ENCODE assay signal across 13 mouse cellular contexts in the genomic region with DNA sequence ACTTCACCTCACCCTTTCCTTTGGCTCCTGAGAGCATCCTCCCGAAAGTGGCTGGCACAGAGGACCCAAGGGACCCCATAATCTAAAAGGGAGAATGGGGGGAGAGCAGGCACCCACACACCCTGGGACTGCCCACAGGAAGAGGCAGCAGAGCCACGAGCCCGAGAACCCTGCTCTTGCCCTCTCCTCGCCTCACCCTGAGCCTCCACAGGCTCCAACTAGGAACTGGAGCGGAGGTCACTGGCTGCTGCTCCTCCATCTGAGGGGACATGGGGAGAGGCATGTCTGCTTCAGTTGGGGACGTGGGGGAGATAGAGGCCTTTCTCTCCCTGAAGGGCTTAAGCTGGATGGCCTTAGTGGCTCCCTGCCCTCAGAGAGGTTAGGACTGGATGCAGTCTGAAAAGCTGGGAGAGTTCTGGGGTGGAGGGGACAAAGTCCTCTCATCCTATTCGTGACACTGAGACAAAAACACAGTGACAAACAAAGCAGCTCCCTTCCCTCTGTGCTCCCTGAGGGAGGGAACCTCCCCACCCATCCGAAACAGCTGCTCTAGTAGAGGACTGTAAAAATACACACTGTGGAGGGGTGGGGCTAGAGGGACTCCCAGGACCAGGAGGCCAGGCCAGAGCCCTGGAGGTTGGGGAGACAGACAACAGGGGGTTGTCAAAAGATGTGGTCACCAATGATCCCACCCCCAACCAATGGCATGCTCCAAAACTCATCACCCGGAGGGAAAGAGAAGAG. TPM values are rescaled to one million over a fixed set of nuclear protein-coding genes. Genes with fewer than 3 reads are reported as not detected.
A peak's percentile ranks its signal among the peaks of the same experiment; 100 is the strongest.
DNase-seq lines count a peak whose midpoint lies in the region; ATAC-seq and TF ChIP-seq lines count a peak whose summit lies in the region.
"Had no signal": no experiment of that assay in that cellular context is flagged by ENCODE, and none has a peak within 500 bp of the region (broad histone marks: within the 10 kb centered on the region; RNA-seq: fewer than 3 reads in every experiment).

No protein-coding gene starts in this region.

- 0 out of 2 replicates have a peak, but pooled peaks have one; percentile 32 for TF ChIP-seq EP300 in liver, postnatal 0 days (IDR thresholded peaks at IDR 0.05; ENCODE audit: low read depth)

- 0 out of 2 replicates have a peak, but pooled peaks cover 4% of the 10 kb centered on the region for H3K9me3 ChIP-seq in forebrain, embryonic 13.5 days (replicated peaks)
- H3K9me3 ChIP-seq in forebrain, postnatal 0 days (ENCODE audit: low read length), result no peaks in the 10 kb centered on the region
- H3K9me3 ChIP-seq in limb, embryonic 12.5 days, result peaks cover 5% of the 10 kb centered on the region; the same call in 1 of the 2 replicates
- H3K9me3 ChIP-seq in limb, embryonic 10.5 days (replicated peaks), result no peaks in the 10 kb centered on the region; the same call in 1 of the 2 replicates
- 0 out of 2 replicates have a peak, but pooled peaks cover 4% of the 10 kb centered on the region for H3K9me3 ChIP-seq in forebrain, embryonic 14.5 days (replicated peaks; ENCODE audit: control insufficient read depth, low read length)
- H3K9me3 ChIP-seq in liver, postnatal 0 days (ENCODE audit: low read length), result no peaks in the 10 kb centered on the region

- no peak for ATAC-seq in forebrain, embryonic 13.5 days
- ATAC-seq in forebrain, postnatal 0 days, result no peak
- ATAC-seq in limb, embryonic 12.5 days (ENCODE audit: insufficient number of reproducible peaks, insufficient read depth, low FRiP score, low TSS enrichment, low read depth), result 0 out of 2 replicates have a peak, but pooled peaks have one; percentile 12
- ATAC-seq in forebrain, embryonic 14.5 days, result 0 out of 2 replicates have a peak, but pooled peaks have one; percentile 19
- peak; percentile 88 for ATAC-seq in liver, postnatal 0 days

- 68% methylated on average over 9 of the region's 9 CpGs for WGBS in forebrain, embryonic 13.5 days
- 71% methylated on average over 9 of the region's 9 CpGs for WGBS in forebrain, postnatal 0 days
- WGBS in limb, embryonic 12.5 days, result 89% methylated on average over 9 of the region's 9 CpGs
- 90% methylated on average over 9 of the region's 9 CpGs for WGBS in limb, embryonic 10.5 days
- WGBS in forebrain, embryonic 14.5 days, result 74% methylated on average over 9 of the region's 9 CpGs
- 62% methylated on average over 9 of the region's 9 CpGs for WGBS in liver, postnatal 0 days (ENCODE audit: insufficient replicate concordance)
- WGBS in lung, adult 2 months, result 66% methylated on average over 9 of the region's 9 CpGs

- no peak for TF ChIP-seq POLR2A in lung, adult 2 months (IDR thresholded peaks at IDR 0.05; ENCODE audit: borderline replicate concordance, extremely low read depth, low read depth, low read length)

- no peak for TF ChIP-seq CTCF in forebrain, postnatal 0 days (IDR thresholded peaks at IDR 0.05; ENCODE audit: low read depth)
- TF ChIP-seq CTCF in liver, postnatal 0 days (IDR thresholded peaks at IDR 0.05; ENCODE audit: low read depth), result no peak
- TF ChIP-seq CTCF in lung, adult 2 months (IDR thresholded peaks at IDR 0.05; ENCODE audit: insufficient read depth, low read length), result no peak

- peaks cover 72% of the 10 kb centered on the region for H3K36me3 ChIP-seq in forebrain, embryonic 13.5 days (ENCODE audit: poor library complexity, severe bottlenecking)
- H3K36me3 ChIP-seq in forebrain, postnatal 0 days (ENCODE audit: insufficient read depth), result peaks cover 55% of the 10 kb centered on the region
- peaks cover 73% of the 10 kb centered on the region for H3K36me3 ChIP-seq in limb, embryonic 12.5 days
- H3K36me3 ChIP-seq in limb, embryonic 10.5 days, result peaks cover 79% of the 10 kb centered on the region
- peaks cover 67% of the 10 kb centered on the region for H3K36me3 ChIP-seq in forebrain, embryonic 14.5 days (ENCODE audit: control insufficient read depth, insufficient read depth, low read length)
- H3K36me3 ChIP-seq in liver, postnatal 0 days (replicated peaks; ENCODE audit: insufficient read depth, low read length), result peaks cover 54% of the 10 kb centered on the region

- peak overlapping the region; percentile 31 for H3K27ac ChIP-seq in forebrain, embryonic 13.5 days
- no peak overlapping the region for H3K27ac ChIP-seq in forebrain, postnatal 0 days (ENCODE audit: low read depth, low read length)
- 0 out of 2 replicates have a peak overlapping the region, but pooled peaks have one; percentile 25 for H3K27ac ChIP-seq in limb, embryonic 12.5 days
- no peak overlapping the region for H3K27ac ChIP-seq in limb, embryonic 10.5 days
- peak overlapping the region; percentile 15; the same call in 1 of the 2 replicates for H3K27ac ChIP-seq in forebrain, embryonic 14.5 days (ENCODE audit: low read depth, low read length)
- peak overlapping the region; percentile 93 for H3K27ac ChIP-seq in liver, postnatal 0 days (ENCODE audit: low read depth)
- H3K27ac ChIP-seq: heart, embryonic 15.5 days had no signal

- H3K27me3 ChIP-seq in forebrain, embryonic 13.5 days, result no peaks in the 10 kb centered on the region
- H3K27me3 ChIP-seq in forebrain, postnatal 0 days (ENCODE audit: insufficient read depth, low read length), result no peaks in the 10 kb centered on the region
- no peaks in the 10 kb centered on the region for H3K27me3 ChIP-seq in limb, embryonic 12.5 days
- no peaks in the 10 kb centered on the region for H3K27me3 ChIP-seq in limb, embryonic 10.5 days (ENCODE audit: low read depth, poor library complexity, severe bottlenecking)
- H3K27me3 ChIP-seq in forebrain, embryonic 14.5 days (replicated peaks; ENCODE audit: control insufficient read depth, insufficient read depth, low read length), result no peaks in the 10 kb centered on the region
- no peaks in the 10 kb centered on the region for H3K27me3 ChIP-seq in liver, postnatal 0 days (ENCODE audit: insufficient read depth, low read length)
- H3K27me3 ChIP-seq: heart, embryonic 15.5 days had no signal

- H3K4me3 ChIP-seq in forebrain, embryonic 13.5 days, result no peak overlapping the region
- no peak overlapping the region for H3K4me3 ChIP-seq in forebrain, postnatal 0 days (ENCODE audit: low read depth, low read length)
- no peak overlapping the region for H3K4me3 ChIP-seq in limb, embryonic 12.5 days (replicated peaks)
- no peak overlapping the region for H3K4me3 ChIP-seq in limb, embryonic 10.5 days
- H3K4me3 ChIP-seq in forebrain, embryonic 14.5 days (ENCODE audit: low read depth, low read length), result no peak overlapping the region
- H3K4me3 ChIP-seq in liver, postnatal 0 days (ENCODE audit: low read depth, low read length), result no peak overlapping the region
- no peak overlapping the region for H3K4me3 ChIP-seq in lung, adult 2 months (replicated peaks; ENCODE audit: extremely low read depth, low read depth, low read length)
- H3K4me3 ChIP-seq: heart, embryonic 15.5 days had no signal

- H3K9ac ChIP-seq in forebrain, embryonic 13.5 days, result no peak overlapping the region
- no peak overlapping the region for H3K9ac ChIP-seq in forebrain, postnatal 0 days
- H3K9ac ChIP-seq in limb, embryonic 12.5 days (replicated peaks), result no peak overlapping the region
- no peak overlapping the region for H3K9ac ChIP-seq in forebrain, embryonic 14.5 days (ENCODE audit: low read length)
- no peak overlapping the region; the same call in 1 of the 2 replicates for H3K9ac ChIP-seq in liver, postnatal 0 days (replicated peaks)
- H3K9ac ChIP-seq: heart, embryonic 15.5 days; lung, embryonic 14.5 days had no signal

- no peak for DNase-seq in forebrain, postnatal 0 days
- no peak for DNase-seq in limb, embryonic 10.5 days (ENCODE audit: low spot score)
- DNase-seq in forebrain, embryonic 14.5 days (ENCODE audit: low spot score), result no peak
- DNase-seq in liver, postnatal 0 days, result peak; percentile 52
- DNase-seq in lung, adult 2 months, result no peak
- no peak for DNase-seq in frontal cortex, postnatal 36 days (ENCODE audit: low spot score in 2 of 2)
- DNase-seq: cerebellum, adult 11-12 months; gastrocnemius, postnatal 14 days; kidney, postnatal 36 days; lung, embryonic 14.5 days had no signal

- H3K4me2 ChIP-seq in forebrain, embryonic 13.5 days, result no peak overlapping the region
- no peak overlapping the region for H3K4me2 ChIP-seq in forebrain, postnatal 0 days (ENCODE audit: low read depth)
- no peak overlapping the region for H3K4me2 ChIP-seq in limb, embryonic 12.5 days
- H3K4me2 ChIP-seq in forebrain, embryonic 14.5 days (ENCODE audit: low read length), result no peak overlapping the region
- H3K4me2 ChIP-seq in liver, postnatal 0 days (ENCODE audit: low read depth, low read length), result peak overlapping the region; percentile 32; the same call in 1 of the 2 replicates
- H3K4me2 ChIP-seq: heart, embryonic 15.5 days; lung, embryonic 14.5 days had no signal

- H3K4me1 ChIP-seq in forebrain, embryonic 13.5 days, result peaks cover 13% of the 10 kb centered on the region
- H3K4me1 ChIP-seq in forebrain, postnatal 0 days (ENCODE audit: insufficient read depth), result 0 out of 2 replicates have a peak, but pooled peaks cover 5% of the 10 kb centered on the region
- peaks cover 6% of the 10 kb centered on the region for H3K4me1 ChIP-seq in limb, embryonic 12.5 days (replicated peaks)
- peaks cover 12% of the 10 kb centered on the region for H3K4me1 ChIP-seq in limb, embryonic 10.5 days
- peaks cover 4% of the 10 kb centered on the region for H3K4me1 ChIP-seq in forebrain, embryonic 14.5 days (ENCODE audit: control insufficient read depth, insufficient read depth, low read length)
- peaks cover 30% of the 10 kb centered on the region for H3K4me1 ChIP-seq in liver, postnatal 0 days (ENCODE audit: insufficient read depth)
- peaks cover 2% of the 10 kb centered on the region; the same call in 1 of the 2 replicates for H3K4me1 ChIP-seq in lung, adult 2 months (ENCODE audit: control insufficient read depth, insufficient read depth, low read length)

RNA-seq across cellular contexts. Expression of a gene that starts 12.8 kb away (rescaled TPM):
- polyA plus RNA-seq in forebrain, embryonic 13.5 days (2015; fragmentation: Nextera tagmentation; extraction: Ambion mirVana), result 22.3 and 26.6 TPM in 2 replicates
- 10.6 and 11.2 TPM in 2 replicates for total RNA-seq in forebrain, postnatal 0 days (2014; rRNA removed)
- polyA plus RNA-seq in forebrain, postnatal 0 days (2015; fragmentation: Nextera tagmentation; extraction: Ambion mirVana), result 9.0 and 11.3 TPM in 2 replicates
- polyA plus RNA-seq in limb, embryonic 12.5 days (2016; fragmentation: Nextera tagmentation; extraction: Ambion mirVana), result 32.7 and 39.1 TPM in 2 replicates
- 63.0 and 73.3 TPM in 2 replicates for polyA plus RNA-seq in limb, embryonic 10.5 days (2016; fragmentation: Nextera tagmentation; extraction: Ambion mirVana)
- polyA plus RNA-seq in forebrain, embryonic 14.5 days (2014; fragmentation: Nextera tagmentation; extraction: Ambion mirVana), result 24.1 and 29.8 TPM in 2 replicates
- polyA plus RNA-seq in liver, postnatal 0 days (2015; fragmentation: Nextera tagmentation; extraction: Ambion mirVana), result 7.7 and 8.1 TPM in 2 replicates
- 18.3 and 19.3 TPM in 2 replicates for polyA plus RNA-seq in lung, adult 2 months (2012; rRNA removed)

RNA-seq across cellular contexts. Expression of a gene that starts 13.2 kb away (rescaled TPM):
- polyA plus RNA-seq in forebrain, embryonic 13.5 days (2015; fragmentation: Nextera tagmentation; extraction: Ambion mirVana), result 118 and 119 TPM in 2 replicates
- total RNA-seq in forebrain, postnatal 0 days (2014; rRNA removed), result 140 and 162 TPM in 2 replicates
- 82.6 and 90.4 TPM in 2 replicates for polyA plus RNA-seq in forebrain, postnatal 0 days (2015; fragmentation: Nextera tagmentation; extraction: Ambion mirVana)
- polyA plus RNA-seq in limb, embryonic 12.5 days (2016; fragmentation: Nextera tagmentation; extraction: Ambion mirVana), result 135 and 145 TPM in 2 replicates
- polyA plus RNA-seq in limb, embryonic 10.5 days (2016; fragmentation: Nextera tagmentation; extraction: Ambion mirVana), result 96.4 and 104 TPM in 2 replicates
- polyA plus RNA-seq in forebrain, embryonic 14.5 days (2014; fragmentation: Nextera tagmentation; extraction: Ambion mirVana), result 107 and 116 TPM in 2 replicates
- polyA plus RNA-seq in liver, postnatal 0 days (2015; fragmentation: Nextera tagmentation; extraction: Ambion mirVana), result 32.3 and 34.4 TPM in 2 replicates
- polyA plus RNA-seq in lung, adult 2 months (2012; rRNA removed), result 220 TPM in 2 replicates

RNA-seq across cellular contexts. Expression of a gene that starts 28.6 kb away (rescaled TPM):
- polyA plus RNA-seq in forebrain, embryonic 13.5 days (2015; fragmentation: Nextera tagmentation; extraction: Ambion mirVana), result 1.6 and 1.9 TPM in 2 replicates
- 5.3 and 7.0 TPM in 2 replicates for total RNA-seq in forebrain, postnatal 0 days (2014; rRNA removed)
- 3.6 and 4.6 TPM in 2 replicates for polyA plus RNA-seq in forebrain, postnatal 0 days (2015; fragmentation: Nextera tagmentation; extraction: Ambion mirVana)
- 6.4 and 7.2 TPM in 2 replicates for polyA plus RNA-seq in limb, embryonic 12.5 days (2016; fragmentation: Nextera tagmentation; extraction: Ambion mirVana)
- 4.7 and 5.3 TPM in 2 replicates for polyA plus RNA-seq in limb, embryonic 10.5 days (2016; fragmentation: Nextera tagmentation; extraction: Ambion mirVana)
- polyA plus RNA-seq in forebrain, embryonic 14.5 days (2014; fragmentation: Nextera tagmentation; extraction: Ambion mirVana), result 0.98 and 1.4 TPM in 2 replicates
- polyA plus RNA-seq in liver, postnatal 0 days (2015; fragmentation: Nextera tagmentation; extraction: Ambion mirVana), result 2.0 and 2.2 TPM in 2 replicates
- polyA plus RNA-seq in lung, adult 2 months (2012; rRNA removed), result 7.5 and 8.7 TPM in 2 replicates

RNA-seq across cellular contexts. Expression of a gene that starts 33.6 kb away (rescaled TPM):
- polyA plus RNA-seq in forebrain, embryonic 13.5 days (2015; fragmentation: Nextera tagmentation; extraction: Ambion mirVana), result 17.0 and 21.5 TPM in 2 replicates
- 17.5 and 22.5 TPM in 2 replicates for total RNA-seq in forebrain, postnatal 0 days (2014; rRNA removed)
- polyA plus RNA-seq in forebrain, postnatal 0 days (2015; fragmentation: Nextera tagmentation; extraction: Ambion mirVana), result 18.7 and 20.9 TPM in 2 replicates
- polyA plus RNA-seq in limb, embryonic 12.5 days (2016; fragmentation: Nextera tagmentation; extraction: Ambion mirVana), result 19.8 and 19.9 TPM in 2 replicates
- 18.0 and 20.1 TPM in 2 replicates for polyA plus RNA-seq in limb, embryonic 10.5 days (2016; fragmentation: Nextera tagmentation; extraction: Ambion mirVana)
- polyA plus RNA-seq in forebrain, embryonic 14.5 days (2014; fragmentation: Nextera tagmentation; extraction: Ambion mirVana), result 17.0 and 19.4 TPM in 2 replicates
- polyA plus RNA-seq in liver, postnatal 0 days (2015; fragmentation: Nextera tagmentation; extraction: Ambion mirVana), result 3.1 and 3.5 TPM in 2 replicates
- polyA plus RNA-seq in lung, adult 2 months (2012; rRNA removed), result 6.7 and 9.5 TPM in 2 replicates

RNA-seq across cellular contexts. Expression of a gene that starts 43.8 kb away (rescaled TPM):
- polyA plus RNA-seq in forebrain, embryonic 13.5 days (2015; fragmentation: Nextera tagmentation; extraction: Ambion mirVana), result 87.8 and 94.8 TPM in 2 replicates
- 38.0 and 51.6 TPM in 2 replicates for total RNA-seq in forebrain, postnatal 0 days (2014; rRNA removed)
- polyA plus RNA-seq in forebrain, postnatal 0 days (2015; fragmentation: Nextera tagmentation; extraction: Ambion mirVana), result 49.7 and 67.3 TPM in 2 replicates
- polyA plus RNA-seq in limb, embryonic 12.5 days (2016; fragmentation: Nextera tagmentation; extraction: Ambion mirVana), result 107 TPM in 2 replicates
- 145 and 186 TPM in 2 replicates for polyA plus RNA-seq in limb, embryonic 10.5 days (2016; fragmentation: Nextera tagmentation; extraction: Ambion mirVana)
- 67.2 and 73.6 TPM in 2 replicates for polyA plus RNA-seq in forebrain, embryonic 14.5 days (2014; fragmentation: Nextera tagmentation; extraction: Ambion mirVana)
- 23.1 and 26.9 TPM in 2 replicates for polyA plus RNA-seq in liver, postnatal 0 days (2015; fragmentation: Nextera tagmentation; extraction: Ambion mirVana)
- 7.4 and 9.8 TPM in 2 replicates for polyA plus RNA-seq in lung, adult 2 months (2012; rRNA removed)

Comparison
In these comparisons a context has a peak if more than half of its experiments do, and no peak if none do; other contexts are left out.
1. ATAC-seq: peak in limb, embryonic 12.5 days (single experiment), forebrain, embryonic 14.5 days (single experiment) and liver, postnatal 0 days (single experiment); none in forebrain, embryonic 13.5 days (single experiment) and forebrain, postnatal 0 days (single experiment).
2. H3K27ac ChIP-seq: peak in forebrain, embryonic 13.5 days (single experiment), limb, embryonic 12.5 days (single experiment), forebrain, embryonic 14.5 days (single experiment) and liver, postnatal 0 days (single experiment); none in forebrain, postnatal 0 days (single experiment) and limb, embryonic 10.5 days (single experiment).